Mouse (Mus musculus): Measurements from ENCODE around the gene Pla2g1b.

DNA sequence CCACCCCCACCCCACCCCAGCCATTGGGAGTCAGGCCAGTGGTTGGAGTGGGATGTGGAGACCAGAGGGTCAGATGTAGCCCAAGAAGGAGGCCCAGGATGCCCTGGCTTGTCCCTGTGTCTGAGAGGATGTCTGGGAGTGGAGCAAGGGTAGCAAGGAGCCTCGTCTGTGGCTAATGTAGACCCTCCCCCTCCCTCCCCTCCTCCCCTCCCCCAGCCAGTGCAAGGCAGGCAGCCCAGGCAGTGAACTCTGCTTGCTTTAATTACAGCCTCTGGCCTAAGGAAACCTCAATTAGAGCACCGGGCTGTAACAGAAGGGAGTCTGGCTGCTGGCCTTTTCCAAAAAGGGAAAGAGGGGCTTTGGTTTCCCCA lies 28.1 kb upstream of the Pla2g1b start:
- TF ChIP-seq CTCF (IDR thresholded peaks at IDR 0.05; ENCODE audit: control insufficient read depth, insufficient read depth, insufficient read length) (no peak), USF1 (IDR thresholded peaks at IDR 0.05; ENCODE audit: low read depth) (no peak), MAX (IDR thresholded peaks at IDR 0.05) (no peak), CEBPB (IDR thresholded peaks at IDR 0.05; ENCODE audit: low read depth) (no peak), MYOD1 (IDR thresholded peaks at IDR 0.05; ENCODE audit: control insufficient read depth, insufficient read length, low read depth) (no peak)
